Mouse (Mus musculus): ENCODE measurements at regions not wholly inside any gene's neighbourhood (a gene's known extent, or its start where the extent isn't known, plus 50 kb on each side); places are given as distances from the start of the nearest gene placed in this dataset.

GRCm38 (mm10) chr4:106205200-106205599 lies 110.8 kb upstream of the Usp24 start:
- WGBS = 78% methylated on average over 2 of the region's 2 CpGs
- Histone ChIP-seq H3K9ac (no peak overlapping the region), H3K36me3 (no peaks in the 10 kb centered on the region), H3K4me3 (no peak overlapping the region), H3K4me1 (peaks cover 11% of the 10 kb centered on the region), H3K9me3 (replicated peaks) (no peaks in the 10 kb centered on the region), H3K4me2 (replicated peaks) (no peak overlapping the region), H3K27ac (no peak overlapping the region), H3K27me3 (no peaks in the 10 kb centered on the region)
- ATAC-seq (ENCODE audit: low FRiP score) = no peak

GRCm38 (mm10) chr4:106206023-106206422 lies 110.0 kb upstream of the Usp24 start:
- ATAC-seq (ENCODE audit: low FRiP score) = no peak
- 68% methylated on average over 2 of the region's 2 CpGs for WGBS
- no peak overlapping the region for H3K27ac ChIP-seq
- no peaks in the 10 kb centered on the region for H3K27me3 ChIP-seq
- H3K4me3 ChIP-seq = no peak overlapping the region
- H3K9ac ChIP-seq = no peak overlapping the region
- H3K36me3 ChIP-seq = no peaks in the 10 kb centered on the region
- no peaks in the 10 kb centered on the region for H3K9me3 ChIP-seq (replicated peaks)
- H3K4me2 ChIP-seq (replicated peaks) = no peak overlapping the region
- peaks cover 6% of the 10 kb centered on the region; the same call in 1 of the 2 replicates for H3K4me1 ChIP-seq

DNA sequence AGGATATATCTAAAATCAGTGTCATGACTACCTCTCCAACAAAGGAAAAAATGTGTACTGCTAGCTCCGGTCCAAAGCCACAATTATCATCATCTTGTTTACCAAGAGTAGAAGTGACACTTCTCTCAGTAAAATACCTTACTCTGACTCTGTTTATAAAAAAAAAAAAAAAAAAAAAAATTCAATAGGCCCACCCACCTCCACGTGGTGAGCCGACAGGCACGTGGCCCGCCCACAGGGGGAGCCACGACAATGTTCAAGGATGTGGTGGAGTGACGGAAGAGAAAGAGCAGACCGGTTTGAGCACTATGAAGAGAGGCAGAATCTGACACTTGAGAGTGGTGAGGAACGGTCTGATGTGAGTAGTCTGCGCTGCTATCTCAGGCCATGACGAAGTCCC lies 106.5 kb upstream of the Usp24 start:
- Histone ChIP-seq H3K36me3 (no peaks in the 10 kb centered on the region), H3K4me1 (no peaks in the 10 kb centered on the region), H3K27me3 (no peaks in the 10 kb centered on the region), H3K9me3 (replicated peaks) (no peaks in the 10 kb centered on the region), H3K9ac (no peak overlapping the region), H3K4me2 (replicated peaks) (no peak overlapping the region), H3K27ac (no peak overlapping the region), H3K4me3 (no peak overlapping the region)
- WGBS = 86% methylated on average over 11 of the region's 11 CpGs
- no peak for ATAC-seq (ENCODE audit: low FRiP score)

DNA sequence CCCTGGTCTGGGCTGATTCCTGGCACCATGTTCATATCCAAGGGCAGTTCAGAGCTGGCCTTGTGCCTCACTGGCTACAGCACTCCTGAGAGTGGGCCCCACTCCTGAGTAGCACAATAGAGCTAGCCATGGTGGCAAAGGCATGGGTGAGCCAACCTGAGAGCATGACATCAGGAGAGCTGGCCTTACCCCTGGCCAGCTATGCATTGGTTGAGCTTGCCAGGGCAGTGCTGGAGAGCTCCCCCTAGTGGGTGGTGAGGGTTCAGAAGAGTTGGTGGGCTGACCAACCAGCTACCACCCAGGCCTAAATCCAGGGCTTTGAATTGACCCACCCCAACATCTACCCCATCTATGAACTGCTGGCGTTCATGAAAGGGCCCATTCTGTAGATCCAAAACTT lies 106.0 kb upstream of the Usp24 start:
- ATAC-seq (ENCODE audit: low FRiP score) = no peak
- no peak overlapping the region for H3K9ac ChIP-seq
- H3K4me2 ChIP-seq (replicated peaks) = no peak overlapping the region
- 94% methylated on average over 1 of the region's 1 CpGs for WGBS
- H3K27me3 ChIP-seq = no peaks in the 10 kb centered on the region
- no peaks in the 10 kb centered on the region for H3K4me1 ChIP-seq
- H3K27ac ChIP-seq = no peak overlapping the region
- H3K36me3 ChIP-seq = no peaks in the 10 kb centered on the region
- no peaks in the 10 kb centered on the region for H3K9me3 ChIP-seq (replicated peaks)
- H3K4me3 ChIP-seq = no peak overlapping the region

- WGBS = 91% methylated on average over 5 of the region's 5 CpGs
Measured at GRCm38 (mm10) chr4:106214170-106214569, 101.8 kb upstream of the Usp24 start.

GRCm38 (mm10) chr4:106220621-106221020 lies 95.4 kb upstream of the Usp24 start:
- Histone ChIP-seq H3K36me3 (no peaks in the 10 kb centered on the region), H3K27ac (no peak overlapping the region), H3K4me1 (no peaks in the 10 kb centered on the region), H3K9me3 (replicated peaks) (no peaks in the 10 kb centered on the region), H3K9ac (no peak overlapping the region), H3K4me2 (replicated peaks) (no peak overlapping the region), H3K4me3 (no peak overlapping the region), H3K27me3 (no peaks in the 10 kb centered on the region)
- WGBS = 84% methylated on average over 9 of the region's 9 CpGs
- no peak for ATAC-seq (ENCODE audit: low FRiP score)

More at GRCm38 (mm10) chr4:106214170-106214569, 101.8 kb upstream of the Usp24 start:
- Histone ChIP-seq H3K27me3 (no peaks in the 10 kb centered on the region), H3K4me1 (no peaks in the 10 kb centered on the region), H3K36me3 (no peaks in the 10 kb centered on the region), H3K4me2 (replicated peaks) (no peak overlapping the region), H3K4me3 (no peak overlapping the region), H3K27ac (no peak overlapping the region), H3K9me3 (replicated peaks) (no peaks in the 10 kb centered on the region), H3K9ac (no peak overlapping the region)
- ATAC-seq (ENCODE audit: low FRiP score) = no peak

DNA sequence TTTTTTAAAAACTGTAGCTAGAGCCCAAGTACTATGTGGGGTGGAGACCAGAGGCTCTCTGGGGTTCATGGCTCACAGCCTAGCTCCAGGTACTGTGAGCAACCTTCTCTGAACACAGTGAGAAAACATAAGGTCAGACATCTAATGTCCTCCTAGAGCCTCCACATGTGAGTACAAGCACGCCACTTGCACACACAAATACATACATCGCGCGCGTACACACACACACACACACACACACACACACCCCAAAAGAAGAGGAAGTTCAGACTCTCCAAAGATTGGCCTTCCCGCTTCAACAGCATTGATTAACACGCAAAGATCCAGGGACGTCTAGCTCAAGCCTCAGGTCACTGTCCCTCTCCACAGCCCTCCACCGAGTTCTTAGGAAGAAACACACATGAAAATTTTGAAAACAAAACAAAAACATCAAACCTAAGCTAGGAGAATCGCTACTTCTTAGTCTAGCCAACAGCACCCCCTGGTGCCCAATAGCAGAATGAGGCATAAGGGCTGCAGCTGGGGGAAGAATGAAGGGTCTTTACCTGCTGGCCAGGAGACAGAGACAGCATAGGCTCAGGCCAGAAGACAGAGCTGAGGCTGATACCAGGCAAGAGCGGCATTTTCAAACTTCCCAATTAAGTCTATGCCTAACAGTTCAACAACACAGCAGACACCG lies 90.7 kb upstream of the Usp24 start:
- Histone ChIP-seq H3K4me2 (replicated peaks) (no peak overlapping the region), H3K36me3 (no peaks in the 10 kb centered on the region), H3K9me3 (replicated peaks) (0 out of 2 replicates have a peak, but pooled peaks cover 4% of the 10 kb centered on the region), H3K27me3 (no peaks in the 10 kb centered on the region), H3K4me1 (no peaks in the 10 kb centered on the region), H3K9ac (no peak overlapping the region), H3K27ac (no peak overlapping the region), H3K4me3 (no peak overlapping the region)
- no peak for ATAC-seq (ENCODE audit: low FRiP score)
- WGBS = 55% methylated on average over 12 of the region's 12 CpGs

GRCm38 (mm10) chr4:106227428-106227827 lies 88.6 kb upstream of the Usp24 start:
- H3K27ac ChIP-seq = no peak overlapping the region
- ATAC-seq (ENCODE audit: low FRiP score) = no peak
- no peaks in the 10 kb centered on the region; the same call in 1 of the 2 replicates for H3K4me1 ChIP-seq
- H3K27me3 ChIP-seq = no peaks in the 10 kb centered on the region
- no peak overlapping the region for H3K9ac ChIP-seq
- no peak overlapping the region for H3K4me2 ChIP-seq (replicated peaks)
- WGBS = 68% methylated on average over 8 of the region's 8 CpGs
- 0 out of 2 replicates have a peak, but pooled peaks cover 4% of the 10 kb centered on the region for H3K9me3 ChIP-seq (replicated peaks)
- no peak overlapping the region for H3K4me3 ChIP-seq
- H3K36me3 ChIP-seq = no peaks in the 10 kb centered on the region

DNA sequence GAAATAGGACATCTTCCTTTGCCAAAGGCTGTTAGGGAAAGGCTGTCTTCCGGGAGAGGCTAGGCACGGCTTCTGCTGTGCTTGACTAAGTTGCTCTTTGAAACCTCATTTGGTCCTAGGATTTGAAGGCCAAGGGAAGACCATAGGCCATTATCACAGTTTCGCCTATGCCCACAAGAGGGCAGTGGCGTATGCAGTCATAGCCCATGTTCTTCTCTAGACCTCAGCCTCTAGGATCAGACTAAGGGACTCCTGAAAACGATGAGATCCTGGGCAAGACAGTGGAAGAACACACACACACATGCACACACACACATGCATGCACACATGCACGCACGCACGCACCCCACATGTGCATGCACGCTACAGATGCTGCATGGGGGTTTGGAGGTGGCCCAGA lies 87.5 kb upstream of the Usp24 start:
- ATAC-seq (ENCODE audit: low FRiP score) = peak; percentile 48; the same call in 1 of the 2 replicates
- Histone ChIP-seq H3K4me2 (replicated peaks) (no peak overlapping the region), H3K9me3 (replicated peaks) (0 out of 2 replicates have a peak, but pooled peaks cover 4% of the 10 kb centered on the region), H3K4me1 (no peaks in the 10 kb centered on the region; the same call in 1 of the 2 replicates), H3K27ac (no peak overlapping the region), H3K36me3 (no peaks in the 10 kb centered on the region), H3K27me3 (no peaks in the 10 kb centered on the region), H3K9ac (no peak overlapping the region), H3K4me3 (no peak overlapping the region)
- 48% methylated on average over 9 of the region's 9 CpGs for WGBS

- Histone ChIP-seq H3K4me3 (no peak overlapping the region), H3K4me2 (replicated peaks) (no peak overlapping the region), H3K36me3 (no peaks in the 10 kb centered on the region), H3K27ac (no peak overlapping the region), H3K27me3 (no peaks in the 10 kb centered on the region), H3K4me1 (no peaks in the 10 kb centered on the region; the same call in 1 of the 2 replicates), H3K9me3 (replicated peaks) (0 out of 2 replicates have a peak, but pooled peaks cover 4% of the 10 kb centered on the region), H3K9ac (no peak overlapping the region)
- ATAC-seq (ENCODE audit: low FRiP score) = no peak
- WGBS = 75% methylated on average over 3 of the region's 3 CpGs
Measured at GRCm38 (mm10) chr4:106229526-106229925, 86.5 kb upstream of the Usp24 start.

- no peaks in the 10 kb centered on the region for H3K27me3 ChIP-seq
- no peak overlapping the region for H3K4me2 ChIP-seq (replicated peaks)
- 50% methylated on average over 9 of the region's 9 CpGs for WGBS
- no peaks in the 10 kb centered on the region for H3K36me3 ChIP-seq
- H3K4me1 ChIP-seq = no peaks in the 10 kb centered on the region; the same call in 1 of the 2 replicates
- 0 out of 2 replicates have a peak, but pooled peaks cover 4% of the 10 kb centered on the region for H3K9me3 ChIP-seq (replicated peaks)
- no peak for ATAC-seq (ENCODE audit: low FRiP score)
- H3K9ac ChIP-seq = no peak overlapping the region
- H3K4me3 ChIP-seq = no peak overlapping the region
- peak overlapping the region; percentile 58 for H3K27ac ChIP-seq
Measured at GRCm38 (mm10) chr4:106232499-106232970, 83.5 kb upstream of the Usp24 start.

DNA sequence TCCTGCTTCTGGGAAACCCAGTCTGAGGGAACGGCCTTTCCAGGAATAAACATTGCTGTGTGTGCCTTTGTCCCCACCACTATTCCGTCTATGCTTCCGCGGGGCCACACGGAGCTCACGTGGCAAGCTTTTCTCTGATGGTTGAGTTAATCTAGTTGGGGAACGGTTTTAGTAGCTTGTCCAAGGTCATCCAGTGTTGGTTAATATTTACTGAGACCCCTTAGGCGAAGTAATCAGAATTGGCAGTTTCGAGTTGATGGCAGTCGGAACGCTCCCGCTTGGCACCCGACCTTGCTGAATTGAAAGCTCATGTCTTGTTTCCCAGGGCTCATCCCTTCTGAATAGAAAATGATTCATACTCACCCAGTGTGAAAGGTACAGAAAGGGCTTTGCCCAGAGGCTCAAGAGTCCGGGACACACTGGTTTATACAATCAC lies 71.6 kb upstream of the Usp24 start:
- no peak for ATAC-seq (ENCODE audit: low FRiP score)
- no peaks in the 10 kb centered on the region for H3K9me3 ChIP-seq (replicated peaks)
- no peaks in the 10 kb centered on the region for H3K36me3 ChIP-seq
- no peak overlapping the region for H3K27ac ChIP-seq
- no peaks in the 10 kb centered on the region for H3K27me3 ChIP-seq
- no peak overlapping the region for H3K4me2 ChIP-seq (replicated peaks)
- no peak overlapping the region for H3K4me3 ChIP-seq
- H3K9ac ChIP-seq = no peak overlapping the region
- WGBS = 91% methylated on average over 14 of the region's 14 CpGs
- no peaks in the 10 kb centered on the region for H3K4me1 ChIP-seq
